Mouse (Mus musculus): ENCODE results near the gene Fam133b.

The Fam133b gene

DNA sequence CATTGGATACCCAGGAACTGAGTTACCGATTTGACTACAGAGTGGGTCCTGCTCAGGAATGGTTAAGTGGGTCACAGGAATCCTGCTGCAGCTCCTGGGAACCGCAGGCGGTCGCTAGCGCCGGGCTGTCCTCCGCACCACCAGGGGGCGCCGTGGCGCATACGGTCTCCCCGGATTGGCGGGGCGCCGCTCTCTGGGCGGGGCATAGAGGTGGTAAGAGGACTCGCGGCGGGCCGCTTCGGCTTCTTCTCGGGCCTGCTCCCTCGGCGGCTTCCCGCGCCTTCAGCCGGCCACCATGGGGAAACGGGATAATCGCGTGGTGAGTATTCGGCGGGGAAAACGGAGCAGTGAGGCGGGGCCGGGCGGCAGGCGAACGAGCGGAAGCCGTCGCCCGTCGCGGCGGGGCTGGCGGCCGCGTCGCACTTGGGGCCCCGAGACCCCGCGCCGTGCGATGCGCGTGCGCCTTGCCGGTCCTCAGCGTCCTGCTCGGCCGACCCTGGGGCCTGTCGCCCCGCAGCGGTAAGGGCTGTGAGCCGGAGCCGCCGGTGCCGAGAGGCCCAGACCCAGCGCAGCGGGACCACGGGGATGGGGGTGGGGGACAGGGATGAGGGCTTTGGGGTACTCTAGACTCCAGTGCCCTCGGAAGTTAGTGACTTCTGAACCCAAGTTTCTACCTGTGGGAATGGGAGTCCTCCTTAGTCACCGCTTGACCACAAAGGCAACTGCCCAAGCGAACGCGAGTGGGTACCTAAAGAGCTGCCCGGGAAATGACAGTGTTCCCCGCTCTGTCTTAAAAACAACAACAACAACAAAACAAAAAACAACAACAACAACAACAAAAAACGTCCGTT lies at the start of gene Fam133b:
Fam133b (plus strand) TSS at position 205 of the 851 bp plus-strand sequence.
- peak; percentile 93 to 99 for DNase-seq

DNA sequence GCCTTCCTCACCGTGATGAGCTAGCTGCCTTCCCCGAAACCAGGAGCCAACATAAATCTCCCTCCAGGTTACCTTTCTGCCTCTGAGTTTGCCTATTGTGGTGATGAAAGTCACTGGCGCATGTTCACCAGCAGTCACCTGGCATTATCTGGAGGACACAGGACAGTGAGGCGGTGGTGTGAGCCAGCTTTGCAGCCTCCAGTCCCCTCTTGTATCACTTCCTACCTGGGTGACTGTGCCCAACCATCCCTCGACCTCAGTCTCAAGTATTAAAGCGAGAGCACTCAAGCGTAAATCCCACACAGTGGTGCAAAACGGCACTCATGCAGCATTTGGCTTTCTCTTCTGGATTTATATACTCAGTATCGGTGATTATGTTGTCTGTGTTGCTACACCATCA lies 49.7 kb upstream of the Fam133b start:
- DNase-seq: no peak

DNA sequence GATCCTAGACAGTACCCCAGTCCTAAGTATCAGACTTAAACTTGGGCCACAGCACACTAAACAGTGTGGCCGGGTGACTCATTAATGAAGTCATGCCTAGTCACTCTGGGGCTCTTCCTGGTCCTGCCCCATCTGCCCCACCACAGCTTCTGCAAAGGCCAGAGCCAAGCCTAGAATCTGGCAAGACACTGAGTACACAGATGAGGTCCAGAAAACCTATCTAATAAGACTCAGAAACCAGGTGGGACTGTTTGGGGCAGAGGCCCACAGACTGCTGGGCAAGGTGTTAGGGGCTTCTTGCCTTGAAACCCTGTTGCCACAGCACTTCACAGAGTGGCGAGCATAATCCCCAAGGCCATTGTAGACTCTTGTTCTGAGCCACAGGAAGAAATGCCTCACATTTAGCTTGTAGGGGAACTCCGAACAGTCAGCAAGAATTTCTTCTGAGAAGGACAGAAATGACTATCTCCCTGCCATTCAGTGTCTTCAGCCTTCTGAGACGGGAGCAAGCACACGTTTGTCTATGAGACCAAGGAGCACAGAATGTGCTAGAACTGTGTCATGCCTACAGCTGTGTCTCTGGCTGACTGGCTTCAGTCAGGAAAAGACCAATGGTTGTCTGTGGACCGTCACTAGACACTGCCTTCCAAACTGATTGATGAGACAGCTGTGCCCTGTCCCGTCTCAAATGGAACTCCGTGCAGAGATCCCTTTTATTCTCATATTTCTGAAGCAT lies 49.0 kb upstream of the Fam133b start:
- no peak for DNase-seq

DNA sequence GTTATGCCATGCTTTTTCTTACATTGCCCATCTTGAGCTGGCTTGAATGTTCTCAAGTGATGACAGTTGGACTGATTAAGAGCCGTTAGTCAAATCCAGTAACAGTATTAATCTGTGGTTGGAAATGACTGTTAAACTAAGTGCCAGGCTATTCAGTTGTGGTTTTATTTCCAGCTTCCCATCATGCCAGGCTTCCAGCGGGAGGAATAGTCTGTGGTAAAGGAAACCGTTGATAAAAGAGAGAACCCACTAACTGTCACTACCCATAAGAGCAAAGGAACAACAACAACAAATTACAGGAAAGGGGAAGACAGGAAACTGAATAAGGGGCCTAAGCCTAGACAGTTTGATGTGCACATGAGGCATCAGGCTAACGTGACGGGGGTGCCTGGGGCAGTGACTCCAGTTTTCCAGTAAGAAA lies 46.1 kb upstream of the Fam133b start:
- no peak for DNase-seq

DNA sequence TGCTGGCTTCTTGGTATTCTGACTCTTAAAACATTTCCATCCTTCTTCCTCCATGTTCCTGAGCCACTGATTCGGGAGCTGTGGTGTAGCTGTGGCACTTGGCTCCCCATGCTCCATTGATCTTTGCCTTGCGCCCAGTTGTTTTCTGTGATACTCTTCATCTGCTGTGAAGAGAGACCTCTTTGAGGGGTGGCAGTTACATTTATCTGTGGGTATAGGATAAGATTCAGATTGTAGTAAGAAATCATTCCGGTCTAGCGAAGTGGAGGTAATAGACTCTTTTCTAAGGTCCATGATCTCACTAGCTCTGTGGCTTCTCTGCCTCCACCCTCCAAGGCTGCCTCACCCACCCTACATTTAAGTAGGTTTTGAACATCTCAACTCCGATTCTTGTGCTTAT lies 43.3 kb upstream of the Fam133b start:
- no peak for DNase-seq

DNA sequence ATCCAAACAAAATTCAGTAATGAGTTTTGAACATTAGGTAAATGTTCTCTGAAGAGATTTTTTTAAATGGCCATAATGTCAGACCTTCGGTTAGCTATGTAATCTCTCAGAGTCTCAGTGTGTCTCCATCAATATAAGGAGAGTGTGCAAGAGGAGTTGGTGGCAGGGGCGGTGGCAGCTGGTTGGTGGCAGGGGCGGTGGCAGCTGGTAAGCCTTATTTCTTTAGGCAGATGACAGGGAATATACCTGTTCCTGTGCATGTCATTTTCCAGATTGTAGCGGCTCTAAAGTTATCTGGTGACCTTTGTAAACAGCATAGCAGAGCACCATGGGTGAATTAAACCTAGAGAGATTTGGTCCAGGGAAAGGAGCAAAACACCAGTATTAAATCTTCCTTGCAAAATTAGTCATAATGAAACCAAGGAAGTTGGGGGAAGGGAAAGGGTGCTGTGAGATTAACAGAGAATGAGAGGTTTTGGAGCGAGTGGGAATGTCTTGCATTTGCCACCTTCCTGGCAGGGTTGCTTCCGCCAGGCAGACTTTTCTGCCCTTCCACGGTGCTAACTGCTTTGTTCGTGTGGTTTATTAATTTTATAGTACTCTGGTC lies 42.6 kb upstream of the Fam133b start:
- no peak for DNase-seq

DNA sequence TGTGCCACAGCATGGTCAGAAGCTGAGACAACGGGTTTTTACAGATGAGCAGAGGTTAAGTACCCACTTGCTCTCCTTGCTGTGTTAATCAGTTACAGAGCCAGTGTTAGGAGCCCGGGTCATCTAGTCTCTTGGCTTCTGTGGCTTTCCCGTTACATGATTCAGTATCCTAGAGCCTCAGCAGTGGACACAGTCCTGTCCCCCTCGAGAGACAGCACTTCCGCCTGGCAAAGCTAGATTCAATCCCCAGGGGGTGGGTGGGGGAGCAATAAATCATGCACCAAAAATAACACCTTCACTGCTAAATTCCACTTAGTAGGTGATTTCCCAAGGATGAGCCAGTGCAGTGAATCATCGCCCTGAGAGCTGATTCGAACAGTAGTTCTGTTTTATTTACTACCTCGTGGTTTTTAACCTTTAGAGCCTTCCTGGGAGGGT lies 42.0 kb upstream of the Fam133b start:
- DNase-seq: no peak

DNA sequence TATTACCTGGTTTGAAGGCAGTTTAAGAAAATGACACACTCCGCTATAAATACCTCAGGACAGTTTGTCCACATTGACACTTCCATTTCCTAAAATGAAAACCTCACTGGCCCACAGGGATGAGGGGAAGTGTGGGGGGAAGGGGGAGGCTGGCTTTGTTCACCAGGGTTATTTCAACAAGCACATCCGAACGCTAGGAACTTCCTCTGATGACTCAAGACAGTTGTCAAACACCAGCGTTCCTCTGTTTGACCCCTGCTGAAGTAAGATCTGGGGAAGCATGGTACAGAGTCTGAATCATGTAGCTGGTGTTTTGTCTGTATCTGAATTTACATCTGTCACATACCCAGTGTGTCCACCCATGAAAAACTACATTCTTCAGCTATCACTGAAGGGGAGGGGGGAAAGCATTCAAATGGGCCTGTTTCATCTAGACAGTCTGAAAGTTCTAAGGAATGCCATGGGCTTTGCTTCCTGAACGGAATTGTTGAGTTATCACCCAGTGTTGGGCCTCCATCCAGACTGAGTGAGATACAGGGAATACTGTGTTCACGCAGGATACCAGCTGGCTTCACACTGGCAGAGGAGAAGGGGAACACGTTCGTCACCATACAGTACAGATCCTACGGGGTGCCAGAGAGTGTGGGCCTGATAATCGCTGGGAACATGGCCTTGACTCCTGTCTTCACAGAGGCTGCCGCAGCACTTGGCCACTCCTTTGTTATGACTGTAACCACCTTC lies 40.9 kb upstream of the Fam133b start:
- DNase-seq: no peak

DNA sequence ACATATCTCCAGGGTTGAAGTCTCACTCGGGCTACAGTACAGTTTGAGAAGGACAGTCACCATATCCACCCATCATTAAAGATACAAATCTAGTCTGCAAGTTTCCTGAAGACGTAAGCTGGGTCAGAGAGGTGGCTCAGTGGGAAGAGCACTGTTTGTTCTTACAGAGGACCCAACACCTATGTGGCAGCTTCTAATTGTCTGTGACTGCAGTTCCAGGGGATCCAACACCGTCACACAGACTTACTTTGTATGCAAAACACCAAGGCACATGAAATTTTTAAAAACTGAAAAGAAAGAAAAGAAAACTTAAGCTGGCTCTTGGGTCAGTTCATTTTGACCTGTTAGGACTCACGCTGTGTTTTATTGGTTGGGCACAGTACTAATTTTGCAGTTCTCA lies 40.3 kb upstream of the Fam133b start:
- no peak for DNase-seq

DNA sequence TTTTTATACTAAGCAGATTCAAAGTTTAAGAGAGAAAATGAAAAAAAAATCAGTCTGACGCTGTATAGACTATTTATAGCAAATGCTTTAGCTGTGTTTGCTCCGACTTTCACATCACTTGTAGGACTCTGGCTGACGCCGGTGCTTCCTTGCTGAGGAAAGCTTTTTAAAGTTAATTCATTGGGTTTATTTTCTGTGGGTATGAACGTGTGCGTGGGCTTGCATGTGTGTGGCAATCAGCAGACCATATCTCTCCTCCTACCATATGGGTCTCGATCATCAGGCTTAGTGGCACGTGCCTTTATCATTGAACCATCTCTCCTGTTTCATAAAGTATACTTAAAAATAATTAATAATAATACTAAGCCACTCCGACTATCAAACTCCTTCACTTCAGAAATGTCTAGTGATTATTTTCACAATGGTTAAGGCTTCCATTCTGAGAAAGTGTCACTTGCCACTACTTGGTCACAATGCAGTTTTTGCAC lies 39.8 kb upstream of the Fam133b start:
- DNase-seq: no peak

DNA sequence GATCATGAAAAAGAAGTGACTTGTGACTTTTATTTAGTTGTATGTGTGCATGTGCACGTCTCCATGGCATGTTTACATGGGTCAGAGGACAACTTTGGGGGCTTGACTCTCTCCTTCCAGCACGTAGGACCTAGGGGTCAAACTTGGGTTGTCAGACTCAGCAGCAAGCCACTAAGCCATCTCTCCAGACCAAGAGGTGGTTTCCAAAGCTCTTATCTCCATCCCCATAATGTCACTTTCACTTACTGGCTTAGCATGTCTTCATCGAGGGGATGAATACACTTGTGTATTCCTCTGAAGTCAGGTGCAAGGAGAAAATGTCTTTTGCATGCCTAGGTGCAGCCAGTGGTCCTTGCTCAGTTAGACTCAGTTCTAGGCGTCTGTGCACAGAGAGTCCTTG lies 39.2 kb upstream of the Fam133b start:
- no peak for DNase-seq

DNA sequence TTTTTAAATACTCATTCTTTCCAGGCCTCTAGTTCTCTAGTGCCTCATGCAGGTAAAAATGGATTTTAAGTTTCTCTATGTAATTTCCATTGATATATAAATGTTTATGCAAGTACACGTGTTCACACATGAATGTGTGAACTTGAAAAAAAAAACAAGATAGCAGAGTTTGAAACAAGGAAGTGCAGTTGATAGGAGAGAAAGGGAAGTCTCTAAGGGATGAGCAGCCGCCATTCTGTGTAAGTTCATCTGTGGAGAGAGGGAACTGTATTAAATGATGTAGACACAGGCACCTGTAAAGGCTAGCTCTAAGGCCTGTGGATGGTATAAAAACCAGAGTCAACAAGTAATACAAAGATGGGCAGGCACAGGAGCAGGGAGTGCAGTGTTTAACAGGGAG lies 38.1 kb upstream of the Fam133b start:
- no peak for DNase-seq

DNA sequence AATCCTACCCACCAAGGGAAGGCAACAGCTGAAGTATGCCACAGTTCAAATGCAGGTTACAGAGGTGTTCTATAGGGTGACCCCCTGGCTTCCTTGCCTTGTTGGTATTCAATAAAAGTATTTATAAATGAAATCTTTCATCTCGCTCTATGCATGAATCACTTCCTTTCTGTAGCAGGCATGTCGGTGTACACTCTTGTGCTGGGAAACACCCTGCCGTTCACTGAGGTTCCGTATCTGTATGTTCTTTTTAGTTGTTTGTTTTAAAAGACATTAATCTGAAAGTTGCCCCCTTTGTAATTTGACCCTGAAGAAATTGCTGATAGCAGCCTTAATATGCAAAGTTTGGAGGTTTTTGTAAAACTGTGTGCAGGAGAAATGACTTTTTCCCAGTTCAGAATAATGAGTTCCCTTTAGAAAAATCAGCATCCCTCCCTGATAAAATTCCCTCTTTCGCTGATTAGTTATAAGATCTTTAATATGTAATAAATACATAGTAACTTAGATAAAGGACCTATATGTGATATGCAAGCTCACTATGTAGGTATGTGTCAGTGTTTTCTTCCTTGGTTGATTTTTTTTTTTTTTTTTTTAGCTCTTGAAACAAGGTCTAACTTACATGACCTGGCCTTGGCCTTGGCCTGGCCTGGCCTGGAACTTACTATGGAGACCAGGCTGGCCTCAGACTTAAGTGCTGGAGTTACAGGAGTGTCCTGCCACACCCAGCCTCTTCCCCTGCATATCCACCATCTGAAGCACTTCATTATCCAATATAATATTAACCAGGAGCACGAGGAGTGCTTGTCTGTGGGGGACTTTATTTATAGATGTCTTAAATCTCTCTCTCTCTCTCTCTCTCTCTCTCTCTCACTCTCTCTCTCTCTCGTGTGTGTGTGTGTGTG lies 34.9 kb upstream of the Fam133b start:
- no peak for DNase-seq

DNA sequence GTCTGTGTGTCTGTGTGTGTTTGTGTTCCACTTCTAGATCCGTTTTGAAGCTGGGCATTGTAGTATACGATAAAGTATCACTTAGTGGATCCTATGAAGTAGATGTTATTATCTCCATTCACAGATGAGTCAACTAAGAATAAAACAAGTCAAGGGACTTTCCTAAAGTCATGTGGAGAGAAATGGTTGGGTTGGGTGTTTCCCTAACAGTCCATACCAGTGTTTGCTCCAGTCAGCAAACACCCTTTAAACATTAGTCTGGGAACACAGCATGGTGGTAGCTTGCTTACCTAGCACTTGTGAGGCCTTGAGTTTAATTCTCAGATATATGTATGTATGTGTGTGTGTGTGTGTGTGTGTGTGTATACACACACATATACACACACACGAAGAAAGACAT lies 34.1 kb upstream of the Fam133b start:
- DNase-seq: no peak

DNA sequence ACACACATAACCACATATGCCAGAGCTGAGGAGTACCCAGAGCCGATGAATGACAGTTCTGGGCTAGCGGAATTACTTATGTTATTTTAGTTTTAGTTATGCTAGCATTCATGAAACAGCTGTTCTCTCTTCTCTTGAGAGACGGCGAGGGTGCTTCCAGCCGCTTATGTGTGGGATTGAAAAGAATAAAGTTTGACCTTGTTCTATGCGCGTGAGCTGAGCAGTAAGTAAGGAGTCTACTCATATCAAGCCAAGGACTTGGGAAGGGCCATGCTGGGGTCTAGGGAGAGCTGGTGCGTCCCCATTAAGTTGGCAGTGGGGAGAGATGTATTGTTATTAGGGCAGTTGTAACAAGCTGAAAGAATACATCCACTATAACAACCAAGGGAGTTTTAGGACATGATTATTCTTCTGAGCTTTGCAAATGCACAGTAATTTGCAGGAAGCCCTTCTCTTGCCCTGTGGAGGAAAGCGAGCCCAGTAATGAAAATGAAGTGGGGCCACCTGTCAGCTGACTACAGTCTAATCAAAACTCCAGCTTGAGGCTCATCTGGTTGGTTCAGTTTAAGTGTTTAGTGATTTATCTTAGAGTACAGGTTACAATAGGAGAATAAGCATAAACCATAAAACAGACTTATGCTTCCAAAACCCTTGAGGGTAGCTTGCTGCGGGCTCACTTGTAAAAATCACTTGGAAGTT lies 32.4 kb upstream of the Fam133b start:
- no peak for DNase-seq

DNA sequence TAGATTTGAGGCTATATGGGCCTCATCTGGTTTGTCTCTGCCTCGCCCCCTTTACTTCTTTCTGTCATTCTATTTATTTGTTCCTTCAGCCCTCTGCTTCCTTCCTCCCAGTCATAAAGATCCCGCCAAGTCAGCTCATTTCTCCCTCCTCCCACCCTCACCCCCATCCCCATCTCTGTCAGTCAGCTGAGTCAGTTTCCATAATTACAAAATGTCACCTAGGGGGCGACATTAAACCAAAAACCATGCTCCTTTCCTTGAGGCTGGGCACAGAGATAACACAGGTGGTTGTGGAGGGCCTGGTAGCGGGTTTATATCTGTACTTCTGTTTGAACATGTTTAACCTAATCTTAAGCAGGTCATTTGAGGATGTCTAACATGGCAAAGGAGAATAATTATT lies 31.0 kb upstream of the Fam133b start:
- no peak for DNase-seq

DNA sequence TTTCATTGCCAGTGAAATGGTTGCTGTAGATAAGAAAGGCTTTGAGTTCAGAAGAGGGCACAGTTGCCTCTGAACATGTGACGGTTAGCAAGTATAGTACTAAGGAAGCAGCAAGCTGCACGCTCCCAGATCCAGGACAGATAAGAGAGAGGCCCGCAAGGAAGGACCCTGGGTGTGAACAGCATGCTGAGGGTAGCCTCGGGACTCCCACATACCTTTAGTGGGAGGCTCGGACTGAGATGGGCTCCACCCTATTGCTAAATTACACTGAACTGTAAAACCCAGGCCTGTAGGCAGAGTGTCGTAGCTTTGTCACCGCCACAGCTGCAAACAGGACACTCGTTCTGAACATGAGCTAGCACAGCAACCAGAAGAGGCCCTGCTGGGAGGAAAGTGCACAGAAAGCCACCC lies 28.7 kb upstream of the Fam133b start:
- no peak for DNase-seq

DNA sequence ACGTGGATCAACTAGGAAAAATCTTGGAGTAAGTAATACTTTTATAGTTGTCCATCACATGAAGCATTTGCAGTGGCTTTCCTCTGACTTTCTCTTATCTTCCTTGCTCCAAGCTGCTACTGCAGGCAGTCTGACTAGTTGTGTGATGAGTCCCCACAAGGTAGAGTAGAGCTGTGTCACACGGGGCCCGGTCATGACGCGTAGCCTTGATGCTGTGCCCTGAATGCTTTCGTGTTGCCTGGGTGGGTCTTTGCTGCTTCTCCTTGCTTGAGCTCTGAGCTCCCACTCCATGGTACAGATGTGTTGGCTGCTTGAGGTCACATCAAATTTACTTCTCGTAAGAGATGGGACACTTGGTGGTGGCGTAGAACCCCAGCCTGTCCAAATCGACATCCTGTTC lies 28.2 kb upstream of the Fam133b start:
- DNase-seq: no peak

DNA sequence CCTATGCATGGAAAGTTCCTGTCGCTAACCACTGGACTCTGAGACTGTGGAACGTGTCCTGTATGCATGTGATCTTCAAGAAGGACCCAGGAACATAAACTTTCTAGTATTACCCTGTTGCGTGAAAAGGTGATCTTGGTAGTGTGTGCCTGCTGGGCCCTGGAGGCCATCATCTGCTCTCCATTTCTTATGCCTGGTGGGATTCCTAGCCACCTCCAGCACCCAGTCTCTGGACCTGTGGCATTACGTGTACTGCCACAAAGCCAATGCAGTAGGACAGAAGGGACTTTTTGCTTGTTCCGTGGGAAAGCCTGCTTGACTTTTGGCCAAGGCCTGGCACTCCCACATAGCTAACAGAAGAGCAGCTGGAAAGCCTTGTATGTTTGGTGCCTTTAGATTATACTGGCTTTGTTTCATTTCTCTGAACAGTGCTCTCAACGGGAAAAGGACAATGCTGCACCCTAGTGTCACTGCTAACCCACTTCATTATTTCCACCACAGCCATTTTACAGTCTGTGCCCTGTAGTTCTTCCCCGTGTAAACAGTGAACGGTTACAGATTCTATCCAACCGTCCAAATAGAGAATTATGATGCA lies 27.1 kb upstream of the Fam133b start:
- no peak for DNase-seq

DNA sequence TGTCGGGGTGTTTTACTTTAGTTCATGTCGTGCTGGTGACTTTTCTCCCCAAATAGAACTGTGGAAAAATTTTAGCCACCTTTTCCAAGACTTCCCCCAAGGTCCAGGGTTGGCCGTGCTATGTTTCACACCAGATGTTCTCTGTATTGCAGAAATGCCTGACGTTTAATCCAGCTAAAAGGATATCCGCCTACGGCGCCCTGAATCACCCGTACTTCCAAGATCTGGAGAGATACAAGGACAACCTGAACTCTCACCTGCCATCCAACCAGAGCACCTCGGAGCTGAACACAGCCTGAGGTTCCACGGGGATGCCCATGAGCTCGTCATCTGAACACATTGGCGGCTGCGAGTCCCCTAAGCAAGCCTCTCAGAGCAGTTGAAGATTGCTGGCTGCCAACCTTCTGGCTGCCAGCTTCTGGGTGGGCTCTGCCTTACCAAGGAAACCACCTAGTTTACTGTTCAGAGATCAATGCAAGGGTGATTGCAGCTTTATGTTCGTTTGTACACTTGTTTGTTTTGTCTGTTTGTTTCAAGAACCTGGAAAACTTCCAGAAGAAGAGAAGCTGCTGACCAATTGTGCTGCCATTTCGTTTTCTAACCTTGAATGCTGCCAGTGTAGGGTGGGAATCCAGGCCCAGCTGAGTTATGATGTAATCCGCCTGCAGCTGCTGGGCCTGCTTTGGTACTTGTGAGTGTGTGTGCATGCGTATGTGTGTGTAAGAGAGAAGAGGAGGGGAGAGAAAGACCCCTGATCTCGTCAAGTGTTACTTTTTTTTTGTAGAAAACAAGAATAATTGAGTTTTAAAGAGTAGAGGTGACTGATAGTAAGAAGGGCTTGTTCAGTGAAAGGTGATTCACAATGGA lies 22.9 kb upstream of the Fam133b start:
- DNase-seq: no peak

All from cerebellum, adult 18-20 months (tissue).